Mouse (Mus musculus) common myeloid progenitor, adult 5-6 weeks (primary cell): ENCODE data around the gene Npsr1. TPM values are rescaled to one million over a fixed set of nuclear protein-coding genes. Genes with fewer than 3 reads are reported as not detected.
A peak's percentile ranks its signal among the peaks of the same experiment; 100 is the strongest.

Source experiments
- ATAC-seq: replicated peaks from 2 replicates; pipeline ENCODE4 v1.8.0; 2016; ENCODE audit warnings: low read depth, mild to moderate bottlenecking, moderate TSS enrichment, inconsistent platforms; ENCODE audit not compliant: poor library complexity, severe bottlenecking
- total RNA-seq: library from RNA; stranded (forward); fragments of 200-1000, 187-1606 nt; gene quantifications from 2 replicates; pipeline ENCODE4 v1.2.3, GENCODE M21; 2017

The Npsr1 gene
- not detected in 2 replicates for total RNA-seq

- ATAC-seq = no peak
Observed at GRCm38 (mm10) chr9:24097696-24098095, at the start of gene Npsr1. Npsr1 (plus strand) TSS chr9:24097996.

GRCm38 (mm10) chr9:24051538-24051937, 46.3 kb upstream of the Npsr1 start:
- no peak for ATAC-seq

- ATAC-seq = no peak
Observed at GRCm38 (mm10) chr9:24063251-24063650, 34.5 kb upstream of the Npsr1 start.

- no peak for ATAC-seq
Observed at GRCm38 (mm10) chr9:24071664-24072063, 26.1 kb upstream of the Npsr1 start.

- no peak for ATAC-seq
Observed at GRCm38 (mm10) chr9:24077596-24077995, 20.2 kb upstream of the Npsr1 start.

- no peak for ATAC-seq
Observed at GRCm38 (mm10) chr9:24091875-24092274, 5.9 kb upstream of the Npsr1 start.

- ATAC-seq = no peak
Observed at GRCm38 (mm10) chr9:24098526-24098925, 730 bp downstream of the Npsr1 start.

GRCm38 (mm10) chr9:24099631-24100030, 1.8 kb downstream of the Npsr1 start:
- ATAC-seq = no peak

- peak; percentile 83 for ATAC-seq
Observed at GRCm38 (mm10) chr9:24119423-24119822, 21.6 kb downstream of the Npsr1 start.

GRCm38 (mm10) chr9:24133142-24133541, 35.3 kb downstream of the Npsr1 start:
- ATAC-seq = no peak

GRCm38 (mm10) chr9:24136354-24136753, 38.6 kb downstream of the Npsr1 start:
- peak; percentile 71 for ATAC-seq

- no peak for ATAC-seq
Observed at GRCm38 (mm10) chr9:24144341-24144740, 46.5 kb downstream of the Npsr1 start.

- ATAC-seq = no peak
Observed at GRCm38 (mm10) chr9:24157208-24157607, 59.4 kb downstream of the Npsr1 start.

- ATAC-seq = no peak
Observed at GRCm38 (mm10) chr9:24160409-24160808, 62.6 kb downstream of the Npsr1 start.

GRCm38 (mm10) chr9:24168501-24168900, 70.7 kb downstream of the Npsr1 start:
- ATAC-seq = no peak

GRCm38 (mm10) chr9:24170728-24171127, 72.9 kb downstream of the Npsr1 start:
- no peak for ATAC-seq

- no peak for ATAC-seq
Observed at GRCm38 (mm10) chr9:24178744-24179143, 80.9 kb downstream of the Npsr1 start.

GRCm38 (mm10) chr9:24180926-24181325, 83.1 kb downstream of the Npsr1 start:
- no peak for ATAC-seq

- no peak for ATAC-seq
Observed at GRCm38 (mm10) chr9:24186289-24186688, 88.5 kb downstream of the Npsr1 start.

- ATAC-seq = no peak
Observed at GRCm38 (mm10) chr9:24189511-24190260, 91.9 kb downstream of the Npsr1 start.

- no peak for ATAC-seq
Observed at GRCm38 (mm10) chr9:24190261-24190588, 92.4 kb downstream of the Npsr1 start.

GRCm38 (mm10) chr9:24198254-24198653, 100.5 kb downstream of the Npsr1 start:
- ATAC-seq = no peak
